Mouse (Mus musculus) CH12.LX (cell line): ENCODE measurements around the gene Hipk3. TPM values are rescaled to one million over a fixed set of nuclear protein-coding genes. Genes with fewer than 3 reads are reported as not detected.

Experiments
- DNase-seq: peaks from one replicate; pipeline ENCODE4 v3.0.0-alpha.2; 2013; ENCODE audit errors: extremely low read depth
- H3K27ac ChIP-seq: 2 replicates; pipeline ENCODE4 v1.5.1; 2012; ENCODE audit warnings: low read depth, mild to moderate bottlenecking, control low read depth, moderate library complexity; ENCODE audit not compliant: insufficient read depth
- H3K27me3 ChIP-seq: replicated peaks from 2 replicates; pipeline ENCODE3; 2012; ENCODE audit warnings: inconsistent platforms
- H3K36me3 ChIP-seq, 2 experiments: replicated peaks in 1 of 2; 2 replicates each; pipeline versions ENCODE3 to v1.6.1; 2012; ENCODE audit warnings: inconsistent platforms in 1 of 2, low read length in 1 of 2, mild to moderate bottlenecking in 1 of 2, mixed read lengths in 1 of 2, moderate library complexity in 1 of 2; ENCODE audit not compliant: control insufficient read depth in 1 of 2, insufficient read depth in 1 of 2
- H3K4me1 ChIP-seq, 2 experiments: 2 replicates each; pipeline ENCODE4 v1.6.1; 2012; ENCODE audit warnings: inconsistent platforms in 1 of 2, moderate library complexity in 1 of 2; ENCODE audit not compliant: insufficient read depth in 2 of 2, control insufficient read depth in 1 of 2
- H3K4me2 ChIP-seq: 2 replicates; pipeline ENCODE4 v1.6.1; 2012; ENCODE audit warnings: low read depth, mild to moderate bottlenecking, control low read depth; ENCODE audit not compliant: poor library complexity, insufficient read depth, severe bottlenecking
- H3K4me3 ChIP-seq, 3 experiments: fragments of 150-350 bp in 1 of 3; sonication (generic) in 1 of 3; replicated peaks in 1 of 3; 2 replicates each; pipeline versions ENCODE3 to v1.5.1; 2011 to 2012; ENCODE audit warnings: low read depth in 2 of 3, low read length in 2 of 3, mild to moderate bottlenecking in 2 of 3, moderate library complexity in 2 of 3, control low read depth in 1 of 3, improper control_type of control experiment in 1 of 3, inconsistent platforms in 1 of 3, mixed read lengths in 1 of 3; ENCODE audit not compliant: poor library complexity in 1 of 3
- H3K79me2 ChIP-seq: replicated peaks from 2 replicates; pipeline ENCODE4 v1.6.1; 2012; ENCODE audit warnings: mild to moderate bottlenecking, moderate library complexity; ENCODE audit not compliant: control insufficient read depth, poor library complexity, insufficient read depth, severe bottlenecking; ENCODE audit errors: extremely low read depth
- H3K9ac ChIP-seq: 2 replicates; pipeline ENCODE4 v1.6.1; 2012; ENCODE audit warnings: low read depth, mild to moderate bottlenecking, control low read depth, moderate library complexity; ENCODE audit not compliant: insufficient read depth
- H3K9me3 ChIP-seq: replicated peaks from 2 replicates; pipeline ENCODE3; 2012; ENCODE audit warnings: low read length, inconsistent platforms, mixed read lengths
- BHLHE40 ChIP-seq: IDR thresholded peaks from 2 replicates; pipeline ENCODE4 v1.6.1; 2011; ENCODE audit warnings: mild to moderate bottlenecking, low read depth, low read length, improper control_type of control experiment
- CHD2 ChIP-seq: IDR thresholded peaks from 2 replicates; pipeline ENCODE4 v1.6.1; 2011; ENCODE audit warnings: low read length, improper control_type of control experiment
- CTCF ChIP-seq, 2 experiments: IDR thresholded peaks in 1 of 2; conservative IDR thresholded peaks in 1 of 2; 2 replicates each; pipeline ENCODE4 v1.5.1; 2011 to 2012; ENCODE audit warnings: low read depth in 2 of 2, low read length in 2 of 2, improper control_type of control experiment in 1 of 2, inconsistent platforms in 1 of 2, mild to moderate bottlenecking in 1 of 2, moderate library complexity in 1 of 2
- EP300 ChIP-seq: IDR thresholded peaks from 2 replicates; pipeline ENCODE4 v1.6.1; 2011; ENCODE audit warnings: low read length, improper control_type of control experiment
- ETS1 ChIP-seq: conservative IDR thresholded peaks from 2 replicates; pipeline ENCODE4 v1.6.1; 2012; ENCODE audit warnings: low read depth, mild to moderate bottlenecking, inconsistent platforms, low read length, improper control_type of control experiment, moderate library complexity
- IRF4 ChIP-seq: IDR thresholded peaks from 2 replicates; pipeline ENCODE4 v1.6.1; 2014; ENCODE audit warnings: low read depth, mild to moderate bottlenecking, inconsistent platforms, low read length, improper control_type of control experiment
- JUN ChIP-seq: IDR thresholded peaks from 2 replicates; pipeline ENCODE4 v1.6.1; 2011; ENCODE audit warnings: low read depth, mild to moderate bottlenecking, low read length, improper control_type of control experiment, moderate library complexity; ENCODE audit not compliant: insufficient read depth
- JUND ChIP-seq: conservative IDR thresholded peaks from 2 replicates; pipeline ENCODE4 v1.6.1; 2011; ENCODE audit warnings: low read depth, low read length, improper control_type of control experiment
- KAT2A ChIP-seq: IDR thresholded peaks from 2 replicates; pipeline ENCODE4 v1.6.1; 2012; ENCODE audit warnings: low read length, improper control_type of control experiment, inconsistent platforms; ENCODE audit not compliant: insufficient replicate concordance
- MAFK ChIP-seq: IDR thresholded peaks from 2 replicates; pipeline ENCODE4 v1.6.1; 2011; ENCODE audit warnings: low read length, improper control_type of control experiment; ENCODE audit not compliant: insufficient replicate concordance
- MAZ ChIP-seq: IDR thresholded peaks from 2 replicates; pipeline ENCODE4 v1.6.1; 2012; ENCODE audit warnings: low read depth, mild to moderate bottlenecking, inconsistent platforms, low read length, improper control_type of control experiment, moderate library complexity
- MEF2A ChIP-seq: IDR thresholded peaks from 2 replicates; pipeline ENCODE4 v1.6.1; 2014; ENCODE audit warnings: low read depth, mild to moderate bottlenecking, inconsistent platforms, low read length, improper control_type of control experiment, borderline replicate concordance
- MXI1 ChIP-seq: IDR thresholded peaks from 2 replicates; pipeline ENCODE4 v1.6.1; 2011; ENCODE audit warnings: mild to moderate bottlenecking, low read depth, low read length, improper control_type of control experiment
- NRF1 ChIP-seq: IDR thresholded peaks from 2 replicates; pipeline ENCODE4 v1.6.1; 2014; ENCODE audit warnings: low read depth, mild to moderate bottlenecking, inconsistent platforms, low read length, improper control_type of control experiment, moderate library complexity
- POLR2A ChIP-seq: IDR thresholded peaks from 2 replicates; pipeline ENCODE4 v1.6.1; 2011; ENCODE audit warnings: low read depth, mild to moderate bottlenecking, improper control_type of control experiment, low read length
- SMC3 ChIP-seq: IDR thresholded peaks from 2 replicates; pipeline ENCODE4 v1.6.1; 2011; ENCODE audit warnings: low read depth, low read length, improper control_type of control experiment
- TBP ChIP-seq: conservative IDR thresholded peaks from 2 replicates; pipeline ENCODE4 v1.6.1; 2011; ENCODE audit warnings: low read depth, low read length, improper control_type of control experiment
- TCF12 ChIP-seq: IDR thresholded peaks from 2 replicates; pipeline ENCODE4 v1.6.1; 2014; ENCODE audit warnings: low read depth, mild to moderate bottlenecking, inconsistent platforms, low read length, improper control_type of control experiment
- USF1 ChIP-seq: IDR thresholded peaks from 2 replicates; pipeline ENCODE4 v1.6.1; 2014; ENCODE audit warnings: low read depth, mild to moderate bottlenecking, inconsistent platforms, low read length, improper control_type of control experiment
- USF2 ChIP-seq: conservative IDR thresholded peaks from 2 replicates; pipeline ENCODE4 v1.6.1; 2011; ENCODE audit warnings: low read depth, low read length, improper control_type of control experiment
- ZKSCAN1 ChIP-seq: IDR thresholded peaks from 2 replicates; pipeline ENCODE4 v1.6.1; 2012; ENCODE audit warnings: low read depth, inconsistent platforms, low read length, improper control_type of control experiment, borderline replicate concordance
- ZMIZ1 ChIP-seq: IDR thresholded peaks from 2 replicates; pipeline ENCODE4 v1.6.1; 2012; ENCODE audit warnings: low read depth, mild to moderate bottlenecking, inconsistent platforms, low read length, improper control_type of control experiment
- dilution Hi-C: fragments of 300-500 bp; cut with MboI; formaldehyde crosslinking; loops from 2 replicates; pipeline ENCODE4 v1.14.3; 2020; ENCODE audit warnings: low sequenced_read_pairs; ENCODE audit not compliant: extremely low pct_unique_long_range_greater_than_20kb, extremely low pct_ligation_motif_present
- in situ Hi-C: fragments of 300-500 bp; cut with MboI; formaldehyde crosslinking; loops from 3 replicates; pipeline ENCODE4 v1.14.3; 2019; ENCODE audit warnings: low sequenced_read_pairs, low pct_ligation_motif_present, low pct_unique_long_range_greater_than_20kb, mixed read lengths
- polyA plus RNA-seq: library from polyadenylated mRNA; unstranded; fragments of >175 nt; gene quantifications from 2 replicates; pipeline ENCODE4 v1.2.1, GENCODE M21; 2012; ENCODE audit warnings: low read depth; ENCODE audit not compliant: insufficient read length
- total RNA-seq, 2 experiments: library from RNA; depleted of rRNA; stranded (reverse); fragments of 300-350 nt in 1 of 2; fragments of >200 nt in 1 of 2; gene quantifications; 2 replicates each; pipeline ENCODE4 v1.2.3; 2012 to 2014

The Hipk3 gene
- total and polyA plus RNA-seq, 3 experiments: 14.8 to 19.5 (median 16.9) TPM

DNA sequence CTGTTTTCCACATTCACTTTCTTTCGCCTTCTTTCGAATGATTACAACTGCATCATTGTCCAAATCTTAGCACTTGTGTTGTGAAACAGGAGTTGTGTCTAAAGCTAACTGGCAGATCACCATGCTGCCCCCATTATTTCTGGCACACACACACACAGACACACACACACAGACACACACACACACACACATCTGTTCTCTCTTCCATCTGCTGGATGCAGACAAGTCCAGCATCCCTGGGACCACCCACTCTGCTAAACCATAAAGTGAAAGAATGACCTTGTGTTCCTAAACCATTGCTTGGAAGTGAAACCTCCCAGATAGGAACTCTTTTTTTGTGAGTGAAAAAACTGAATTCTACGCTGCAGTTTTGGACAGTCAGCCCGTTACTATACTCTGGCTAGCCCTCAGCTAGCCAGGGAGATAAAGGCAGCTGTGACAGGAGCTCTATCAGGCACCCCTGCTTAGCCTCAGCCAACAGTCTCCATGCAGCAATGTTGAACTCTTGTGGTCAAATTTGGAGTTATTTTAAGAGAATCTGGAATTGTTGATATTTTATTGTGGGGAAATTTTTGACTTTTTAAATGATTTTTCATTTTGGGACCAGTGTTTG is 101.4 kb downstream of the Hipk3 start:
- DNase-seq: no peak
- dilution Hi-C loops: no loop called here
- in situ Hi-C loops: loop anchor here (10.0 kb wide), 1 partner anchor 268 kb away; the partner anchor contains the start of gene A930018P22Rik
- H3K27ac ChIP-seq: no peak overlapping the region
- H3K79me2 ChIP-seq: no peaks in the 10 kb centered on the region
- no peak overlapping the region for H3K4me3 ChIP-seq
- H3K36me3 ChIP-seq: no peaks in the 10 kb centered on the region
- H3K4me1 ChIP-seq: peaks cover 10 to 17% of the 10 kb centered on the region in 2 experiments
- no peak overlapping the region for H3K9ac ChIP-seq
- no peak overlapping the region for H3K4me2 ChIP-seq
- H3K27me3 ChIP-seq: no peaks in the 10 kb centered on the region
- no peaks in the 10 kb centered on the region for H3K9me3 ChIP-seq
- TF ChIP-seq SMC3 (no peak), MAZ (no peak), KAT2A (no peak), ZKSCAN1 (no peak), MAFK (no peak), TCF12 (no peak), MXI1 (no peak), JUN (no peak), BHLHE40 (no peak), ZMIZ1 (no peak), ETS1 (no peak), CTCF (conservative IDR thresholded peaks at IDR 0.05 in 1 of 2, IDR thresholded peaks at IDR 0.05 in 1 of 2; ENCODE audit: low read depth in 2 of 2, low read length in 2 of 2) (no peak), POLR2A (no peak), USF2 (no peak), CHD2 (no peak), JUND (no peak), IRF4 (no peak), USF1 (no peak), TBP (no peak)

GRCm38 (mm10) chr2:104389231-104389630 is 105.0 kb downstream of the Hipk3 start:
- no peaks in the 10 kb centered on the region for H3K79me2 ChIP-seq
- DNase-seq: no peak
- no peak overlapping the region for H3K9ac ChIP-seq
- no peaks in the 10 kb centered on the region for H3K36me3 ChIP-seq
- dilution Hi-C loops (no loop called here), in situ Hi-C loops (no loop called here)
- no peaks in the 10 kb centered on the region for H3K27me3 ChIP-seq
- H3K9me3 ChIP-seq: no peaks in the 10 kb centered on the region
- TF ChIP-seq EP300 (no peak), MAFK (no peak), ZMIZ1 (no peak), CTCF (conservative IDR thresholded peaks at IDR 0.05 in 1 of 2, IDR thresholded peaks at IDR 0.05 in 1 of 2; ENCODE audit: low read depth in 2 of 2, low read length in 2 of 2) (no peak), JUND (no peak), CHD2 (no peak), NRF1 (no peak), MEF2A (no peak), JUN (no peak)
- no peak overlapping the region for H3K4me3 ChIP-seq
- no peak overlapping the region for H3K4me2 ChIP-seq
- no peak overlapping the region for H3K27ac ChIP-seq
- H3K4me1 ChIP-seq: peaks cover 2 to 8% of the 10 kb centered on the region in 2 experiments; a peak in 3 of 4 replicates
